Mouse (Mus musculus) lung, postnatal 4 days (tissue): ENCODE measurements around the gene Phpt1.

ENCODE experiments used
- DNase-seq, 2 experiments: peaks; one replicate each; pipeline ENCODE4 v3.0.0; 2021

Gene Phpt1

DNA sequence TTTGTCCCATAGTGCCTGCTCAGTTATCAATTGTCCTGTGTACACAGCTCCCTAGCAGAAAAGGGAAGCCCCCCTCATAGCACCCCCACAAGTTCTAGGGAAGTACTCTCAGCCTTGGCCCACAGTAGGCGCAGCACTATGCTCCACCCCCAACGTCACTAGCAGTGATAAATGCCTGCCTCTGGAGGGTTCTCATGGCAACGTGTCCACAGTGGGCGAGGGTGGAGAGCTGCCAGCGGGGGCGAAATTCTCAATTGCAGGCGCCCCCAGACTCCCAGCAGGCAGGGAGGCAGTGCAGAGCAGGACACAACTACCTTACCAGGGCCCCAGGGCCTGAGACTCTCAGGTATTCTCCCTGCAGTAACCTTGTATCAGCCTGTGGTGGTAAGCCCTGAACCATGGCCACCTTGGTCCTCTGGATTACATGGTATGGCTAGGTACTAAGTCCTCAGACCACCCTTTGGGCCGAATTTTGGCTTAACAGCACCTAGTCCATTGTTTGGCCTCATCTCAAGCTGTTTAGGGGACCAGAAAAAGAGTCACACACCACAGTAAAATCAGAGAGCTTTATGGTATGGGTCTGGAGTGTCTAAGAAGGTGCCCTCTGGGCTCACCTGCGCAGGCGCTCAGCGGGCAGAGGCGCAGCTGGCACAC is 7.6 kb upstream of the Phpt1 start:
- no peak for DNase-seq

DNA sequence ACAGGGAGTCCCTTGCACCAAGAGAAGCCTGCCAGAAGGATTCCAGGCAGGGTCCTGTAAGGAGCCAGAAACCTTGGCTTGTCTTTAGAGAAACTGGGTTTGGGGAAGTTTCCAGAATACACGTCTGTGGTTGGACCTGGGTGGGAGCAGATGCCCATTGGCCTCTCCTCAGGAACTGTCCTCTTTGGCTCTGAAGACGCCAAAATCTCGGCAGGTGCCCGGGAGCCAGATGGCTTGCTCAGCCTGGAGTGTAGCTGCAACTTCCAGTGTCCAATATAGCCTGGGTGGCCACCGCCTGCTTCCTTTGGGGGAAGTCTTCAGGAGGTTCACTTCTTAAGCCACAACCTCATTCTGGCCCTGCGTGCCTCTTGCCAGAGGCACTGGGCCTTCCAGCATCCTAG is 6.9 kb upstream of the Phpt1 start:
- no peak for DNase-seq

GRCm38 (mm10) chr2:25581294-25581864 is 6.4 kb upstream of the Phpt1 start, which contains the start of gene Ajm1:
Ajm1 (minus strand) TSS chr2:25581757.
- peak; percentile 71 to 78 for DNase-seq

- no peak for DNase-seq
Measured at GRCm38 (mm10) chr2:25580621-25581101, 5.6 kb upstream of the Phpt1 start.

DNA sequence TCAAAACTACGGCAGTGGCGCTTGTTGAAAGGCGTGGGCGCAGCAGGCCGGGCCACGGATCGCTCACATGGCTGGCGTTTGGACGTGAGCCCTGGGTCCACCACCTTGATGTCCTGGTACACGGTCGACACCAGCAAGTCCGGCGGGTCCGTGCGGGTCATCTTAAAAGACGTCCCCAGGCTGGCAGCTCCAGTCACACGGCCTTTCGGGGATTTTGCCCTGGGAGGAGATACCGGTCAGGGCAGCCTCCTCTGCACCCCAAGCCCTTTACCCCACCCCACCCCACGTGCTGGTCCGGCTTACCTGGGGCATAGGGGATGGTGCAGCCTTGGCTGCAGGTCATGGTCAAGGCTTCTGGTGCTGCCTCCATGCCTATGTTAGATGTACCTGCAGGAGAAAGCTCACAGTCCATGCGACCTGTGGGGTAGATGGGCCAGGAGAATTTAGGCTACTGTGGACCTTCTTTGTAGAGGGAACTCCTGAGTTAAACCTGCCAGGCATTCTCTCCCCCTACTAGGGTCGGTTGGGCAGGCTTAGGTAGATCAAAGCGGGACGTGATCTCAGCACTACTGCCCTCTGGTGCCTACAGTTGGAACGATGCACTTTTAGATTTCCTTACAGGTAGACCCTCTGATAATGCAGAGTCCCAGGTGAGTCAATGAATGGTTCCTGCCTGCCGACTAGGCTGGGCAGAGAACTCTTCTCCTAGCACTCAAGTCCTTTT is 4.9 kb upstream of the Phpt1 start:
- DNase-seq = peak in 1 of 2 experiments; percentile 49

- DNase-seq = no peak
Measured at GRCm38 (mm10) chr2:25578796-25579736, 4.0 kb upstream of the Phpt1 start.

DNA sequence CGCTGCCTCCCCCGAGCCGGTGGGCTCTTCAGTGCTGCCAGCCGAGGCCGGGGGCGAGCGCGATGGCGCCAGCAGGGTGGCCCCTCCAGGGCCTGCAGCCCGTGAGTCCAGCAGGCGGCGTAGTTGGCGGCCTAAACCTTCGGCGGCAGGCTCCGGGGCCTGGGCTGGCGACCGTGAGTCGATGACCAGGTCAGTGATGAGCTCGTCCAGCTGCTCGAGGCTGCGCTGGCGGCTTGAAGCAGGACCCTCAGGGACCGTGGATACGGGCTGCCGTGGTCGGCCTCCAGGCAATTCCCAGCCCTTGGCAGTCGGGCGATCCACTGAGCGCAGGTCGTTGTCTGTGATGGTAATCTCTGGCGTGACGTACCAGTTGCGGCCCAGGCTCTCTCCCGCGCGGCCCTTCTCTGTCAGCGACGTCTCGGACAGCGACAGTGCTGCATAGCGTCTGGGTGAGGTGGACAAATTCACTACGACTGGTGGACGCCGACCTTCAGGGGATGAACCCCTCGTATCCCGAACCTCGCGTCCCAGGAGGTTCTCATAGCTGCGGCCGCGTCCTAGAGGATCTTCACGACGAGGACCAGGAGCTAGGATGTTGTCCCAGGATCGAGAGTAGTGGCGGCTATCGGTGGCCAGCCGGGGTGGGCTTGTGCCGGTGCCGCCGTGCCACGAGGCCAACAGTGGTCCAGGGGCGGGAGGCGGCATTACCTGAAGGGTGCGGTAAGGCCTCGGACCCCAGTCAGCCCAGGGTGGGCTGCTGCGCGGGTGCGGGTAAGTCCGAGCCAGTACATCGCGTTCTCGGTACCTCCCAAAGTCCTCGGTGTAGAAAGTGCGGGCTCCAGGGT is 3.1 kb upstream of the Phpt1 start:
- DNase-seq = peak in 1 of 2 experiments; percentile 42

- no peak for DNase-seq
Measured at GRCm38 (mm10) chr2:25576965-25577891, 2.2 kb upstream of the Phpt1 start.

DNA sequence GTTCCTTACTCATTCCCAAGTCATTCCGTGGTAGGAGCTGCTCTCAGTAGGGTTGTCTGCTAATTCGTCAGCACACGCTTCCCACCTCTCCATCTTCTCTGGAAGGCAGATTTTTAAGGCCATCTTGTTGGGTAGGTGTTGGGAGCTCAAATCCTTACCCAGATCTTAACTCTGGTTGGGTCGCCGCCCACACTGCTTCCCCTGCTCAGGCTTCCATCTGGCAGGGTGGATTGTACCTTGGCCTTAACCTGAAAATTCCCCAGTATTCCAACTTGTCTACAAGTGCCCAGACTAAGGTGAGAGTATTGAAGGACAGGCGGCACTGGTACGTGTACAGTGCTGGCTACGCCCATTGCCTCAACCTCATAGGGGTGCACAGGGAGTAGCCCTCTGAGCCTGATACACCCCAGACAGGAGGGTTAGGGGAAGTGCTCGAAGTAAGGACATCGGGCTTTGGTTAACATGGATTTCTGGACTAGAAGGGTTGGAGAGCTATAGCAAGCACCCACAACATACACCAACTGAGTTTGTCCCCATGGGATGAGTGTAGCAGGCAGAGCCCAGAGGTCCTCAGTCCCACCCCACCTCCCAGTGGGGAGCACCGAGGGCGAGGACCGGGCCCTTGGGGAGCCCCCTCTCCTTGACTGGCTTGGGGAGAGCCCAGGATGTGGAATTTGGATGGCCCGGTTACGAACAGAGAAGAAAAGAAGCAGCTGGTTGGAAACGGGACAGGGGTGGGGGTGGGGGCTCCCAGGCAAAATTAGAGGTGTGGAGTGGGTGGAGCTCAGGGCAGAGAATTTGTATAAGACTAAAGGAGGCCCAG is 1.2 kb upstream of the Phpt1 start:
- DNase-seq = no peak

DNA sequence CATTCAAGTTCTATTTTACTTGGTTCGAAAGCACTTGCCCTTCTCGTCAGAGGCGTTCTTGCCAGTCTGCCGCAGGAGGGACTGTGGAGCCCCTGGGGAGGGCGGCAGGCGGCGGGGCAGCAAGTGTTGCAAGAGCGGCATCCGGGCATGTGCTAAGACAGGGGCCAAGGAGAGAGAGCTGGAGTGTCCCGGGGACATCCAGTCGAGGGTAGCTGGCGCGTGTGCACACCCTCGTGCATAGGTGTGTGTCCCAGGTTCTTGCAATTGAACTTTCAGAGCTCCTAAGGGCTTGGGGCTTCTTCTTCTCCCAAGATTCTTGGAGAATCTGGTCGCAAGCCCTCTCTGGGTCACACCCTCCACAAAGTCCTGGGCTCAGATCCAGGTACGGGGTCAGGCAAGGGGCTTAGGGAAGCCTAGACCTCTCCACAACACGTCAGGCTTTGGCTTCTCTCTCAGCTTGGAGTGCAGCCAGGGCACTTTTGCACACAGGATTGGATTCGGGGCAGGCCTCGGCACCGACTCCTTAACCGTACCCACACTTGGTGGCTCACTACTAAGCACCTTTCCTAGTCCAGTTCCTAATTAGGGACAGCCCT is 506 bp upstream of the Phpt1 start:
- peak; percentile 63 to 77 for DNase-seq

DNA sequence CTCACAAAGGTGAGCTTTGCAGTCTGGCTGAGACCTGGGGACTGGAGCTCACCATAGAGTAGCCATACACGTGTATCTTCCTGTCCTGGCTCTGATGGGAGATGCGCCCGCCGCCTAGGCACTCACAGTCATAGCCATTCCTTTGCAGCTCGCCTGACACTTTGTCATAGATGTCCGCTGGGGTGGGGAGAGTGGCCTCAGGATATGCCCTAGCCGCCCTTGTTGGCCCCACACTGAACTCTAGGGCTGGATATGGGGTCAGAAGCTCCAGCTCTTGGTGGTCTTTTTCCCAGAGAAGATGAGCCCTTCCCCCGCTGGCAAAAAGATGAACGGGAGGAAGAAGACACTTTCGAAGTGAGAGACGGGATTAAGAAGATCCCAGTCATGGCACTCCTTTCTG is 888 bp downstream of the Phpt1 start:
- DNase-seq = no peak

DNA sequence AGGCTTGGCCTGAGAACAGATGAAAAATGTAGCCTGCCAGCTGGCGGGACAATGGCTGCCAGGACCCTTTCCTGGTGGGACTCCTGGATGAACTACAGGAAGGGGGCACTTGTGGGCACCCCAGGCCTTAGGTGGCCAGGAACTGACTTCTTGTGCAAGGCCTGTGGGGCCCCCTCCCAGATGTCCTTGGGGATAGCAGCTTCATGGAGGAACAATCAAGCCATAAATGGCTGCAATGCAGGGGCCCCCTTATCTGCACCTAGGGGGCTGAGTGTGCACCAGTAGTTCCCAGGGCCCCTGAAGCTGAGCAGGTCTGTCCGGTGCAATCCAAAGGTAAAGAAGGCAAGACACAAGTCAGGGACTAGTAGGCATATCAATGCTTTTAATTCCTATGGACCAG is 2.0 kb downstream of the Phpt1 start:
- DNase-seq = no peak

GRCm38 (mm10) chr2:25571221-25571620 is 3.8 kb downstream of the Phpt1 start:
- DNase-seq = no peak

DNA sequence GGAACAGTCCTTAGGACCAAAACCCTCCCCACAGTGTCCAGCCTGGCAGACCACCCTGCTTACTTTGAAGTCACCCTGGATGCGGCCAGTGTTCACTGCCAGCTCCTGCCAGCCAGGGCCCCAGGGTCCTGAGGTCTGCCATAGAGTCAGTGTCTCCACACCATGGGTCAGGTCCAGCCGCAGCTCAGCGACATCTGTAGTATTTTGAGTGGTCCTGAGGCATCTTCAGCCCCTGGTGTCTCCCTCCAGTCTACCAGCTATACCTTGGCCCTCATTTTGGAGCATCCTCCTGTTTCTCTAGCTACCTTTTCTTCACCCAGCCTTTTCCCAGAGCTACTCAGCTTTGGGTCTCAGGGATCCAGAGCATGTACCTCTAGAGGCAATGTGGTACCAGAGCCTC is 5.7 kb downstream of the Phpt1 start:
- no peak for DNase-seq

GRCm38 (mm10) chr2:25568473-25569019 is 6.5 kb downstream of the Phpt1 start:
- no peak for DNase-seq

DNA sequence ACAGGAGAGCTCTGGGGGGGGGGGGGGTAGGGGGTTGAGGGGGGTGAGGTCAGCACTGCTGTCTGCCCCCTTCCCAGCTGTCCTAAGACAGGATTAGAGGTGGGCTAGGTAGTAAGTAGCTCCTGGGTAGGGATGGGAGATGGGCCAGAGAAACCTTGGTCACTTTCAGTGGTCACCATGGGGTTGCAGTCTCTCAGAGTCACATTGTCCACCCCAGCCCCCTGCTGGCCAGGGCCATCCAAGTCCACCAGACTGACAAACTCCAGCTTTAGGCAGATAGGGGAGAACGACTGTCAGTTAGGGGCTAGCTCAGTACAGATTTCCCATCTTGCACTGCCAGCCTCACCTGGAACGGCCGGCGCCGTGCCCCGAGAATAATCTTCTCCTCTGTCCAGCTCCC is 8.5 kb downstream of the Phpt1 start:
- no peak for DNase-seq

DNA sequence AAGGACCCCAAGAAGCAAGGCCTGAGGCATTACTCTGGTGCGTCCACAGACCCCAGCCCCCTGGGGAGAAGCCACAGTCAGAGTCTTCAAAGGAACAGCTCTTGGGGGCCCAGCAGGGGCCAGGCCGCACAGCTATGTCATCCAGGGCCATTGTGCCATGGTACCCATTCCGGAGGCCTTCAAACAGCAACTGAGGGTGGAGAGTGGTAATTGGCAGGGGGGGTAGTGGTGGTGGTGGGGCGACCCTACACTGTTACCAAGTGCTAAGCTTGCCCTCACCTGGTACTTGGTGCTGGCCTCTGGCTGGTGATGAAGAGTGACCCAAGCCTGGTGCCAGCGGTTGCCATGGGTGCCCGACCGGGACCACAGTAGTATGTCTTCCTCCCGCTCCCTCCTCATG is 9.3 kb downstream of the Phpt1 start:
- DNase-seq = no peak

- no peak for DNase-seq
Measured at GRCm38 (mm10) chr2:25561946-25562345, 13.1 kb downstream of the Phpt1 start.

DNA sequence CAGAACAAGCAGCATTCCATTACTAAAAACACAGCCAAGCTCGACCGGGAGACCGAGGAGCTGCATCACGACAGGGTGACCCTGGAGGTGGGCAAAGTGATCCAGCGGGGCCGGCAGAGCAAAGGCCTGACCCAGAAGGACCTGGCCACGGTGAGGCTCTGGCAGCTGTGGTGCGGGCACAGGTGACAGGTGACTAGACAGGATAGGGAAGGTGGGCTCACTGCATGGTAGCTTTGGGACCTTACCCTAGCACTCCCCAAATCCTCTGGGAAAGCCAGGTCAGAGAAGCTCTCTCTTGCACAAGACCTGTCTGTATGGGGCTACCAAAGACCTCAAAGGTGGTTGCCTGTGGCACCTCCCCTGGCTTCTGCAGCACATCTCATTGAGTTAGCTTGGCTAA is 14.5 kb downstream of the Phpt1 start:
- DNase-seq = no peak
